Mouse (Mus musculus) CH12.LX (cell line): Measurements from ENCODE around the gene 4930402F06Rik. TPM values are rescaled to one million over a fixed set of nuclear protein-coding genes. Genes with fewer than 3 reads are reported as not detected.

Source experiments
- DNase-seq: peaks from one replicate; pipeline ENCODE4 v3.0.0-alpha.2; 2013; ENCODE audit errors: extremely low read depth
- H3K27ac ChIP-seq: 2 replicates; pipeline ENCODE4 v1.5.1; 2012; ENCODE audit warnings: low read depth, mild to moderate bottlenecking, control low read depth, moderate library complexity; ENCODE audit not compliant: insufficient read depth
- H3K27me3 ChIP-seq: replicated peaks from 2 replicates; pipeline ENCODE3; 2012; ENCODE audit warnings: inconsistent platforms
- H3K36me3 ChIP-seq, 2 experiments: replicated peaks in 1 of 2; 2 replicates each; pipeline versions ENCODE3 to v1.6.1; 2012; ENCODE audit warnings: inconsistent platforms in 1 of 2, low read length in 1 of 2, mild to moderate bottlenecking in 1 of 2, mixed read lengths in 1 of 2, moderate library complexity in 1 of 2; ENCODE audit not compliant: control insufficient read depth in 1 of 2, insufficient read depth in 1 of 2
- H3K4me1 ChIP-seq, 2 experiments: 2 replicates each; pipeline ENCODE4 v1.6.1; 2012; ENCODE audit warnings: inconsistent platforms in 1 of 2, moderate library complexity in 1 of 2; ENCODE audit not compliant: insufficient read depth in 2 of 2, control insufficient read depth in 1 of 2
- H3K4me2 ChIP-seq: 2 replicates; pipeline ENCODE4 v1.6.1; 2012; ENCODE audit warnings: low read depth, mild to moderate bottlenecking, control low read depth; ENCODE audit not compliant: poor library complexity, insufficient read depth, severe bottlenecking
- H3K4me3 ChIP-seq, 3 experiments: fragments of 150-350 bp in 1 of 3; sonication (generic) in 1 of 3; replicated peaks in 1 of 3; 2 replicates each; pipeline versions ENCODE3 to v1.5.1; 2011 to 2012; ENCODE audit warnings: low read depth in 2 of 3, low read length in 2 of 3, mild to moderate bottlenecking in 2 of 3, moderate library complexity in 2 of 3, control low read depth in 1 of 3, improper control_type of control experiment in 1 of 3, inconsistent platforms in 1 of 3, mixed read lengths in 1 of 3; ENCODE audit not compliant: poor library complexity in 1 of 3
- H3K79me2 ChIP-seq: replicated peaks from 2 replicates; pipeline ENCODE4 v1.6.1; 2012; ENCODE audit warnings: mild to moderate bottlenecking, moderate library complexity; ENCODE audit not compliant: control insufficient read depth, poor library complexity, insufficient read depth, severe bottlenecking; ENCODE audit errors: extremely low read depth
- H3K9ac ChIP-seq: 2 replicates; pipeline ENCODE4 v1.6.1; 2012; ENCODE audit warnings: low read depth, mild to moderate bottlenecking, control low read depth, moderate library complexity; ENCODE audit not compliant: insufficient read depth
- H3K9me3 ChIP-seq: replicated peaks from 2 replicates; pipeline ENCODE3; 2012; ENCODE audit warnings: low read length, inconsistent platforms, mixed read lengths
- BHLHE40 ChIP-seq: IDR thresholded peaks from 2 replicates; pipeline ENCODE4 v1.6.1; 2011; ENCODE audit warnings: mild to moderate bottlenecking, low read depth, low read length, improper control_type of control experiment
- CHD1 ChIP-seq: IDR thresholded peaks from 2 replicates; pipeline ENCODE4 v1.6.1; 2012; ENCODE audit warnings: low read depth, low read length, improper control_type of control experiment, inconsistent platforms
- CTCF ChIP-seq, 2 experiments: IDR thresholded peaks in 1 of 2; conservative IDR thresholded peaks in 1 of 2; 2 replicates each; pipeline ENCODE4 v1.5.1; 2011 to 2012; ENCODE audit warnings: low read depth in 2 of 2, low read length in 2 of 2, improper control_type of control experiment in 1 of 2, inconsistent platforms in 1 of 2, mild to moderate bottlenecking in 1 of 2, moderate library complexity in 1 of 2
- EP300 ChIP-seq: IDR thresholded peaks from 2 replicates; pipeline ENCODE4 v1.6.1; 2011; ENCODE audit warnings: low read length, improper control_type of control experiment
- KAT2A ChIP-seq: IDR thresholded peaks from 2 replicates; pipeline ENCODE4 v1.6.1; 2012; ENCODE audit warnings: low read length, improper control_type of control experiment, inconsistent platforms; ENCODE audit not compliant: insufficient replicate concordance
- MAFK ChIP-seq: IDR thresholded peaks from 2 replicates; pipeline ENCODE4 v1.6.1; 2011; ENCODE audit warnings: low read length, improper control_type of control experiment; ENCODE audit not compliant: insufficient replicate concordance
- MAZ ChIP-seq: IDR thresholded peaks from 2 replicates; pipeline ENCODE4 v1.6.1; 2012; ENCODE audit warnings: low read depth, mild to moderate bottlenecking, inconsistent platforms, low read length, improper control_type of control experiment, moderate library complexity
- MEF2A ChIP-seq: IDR thresholded peaks from 2 replicates; pipeline ENCODE4 v1.6.1; 2014; ENCODE audit warnings: low read depth, mild to moderate bottlenecking, inconsistent platforms, low read length, improper control_type of control experiment, borderline replicate concordance
- MYC ChIP-seq: IDR thresholded peaks from 2 replicates; pipeline ENCODE4 v1.6.1; 2011; ENCODE audit warnings: low read depth, mild to moderate bottlenecking, improper control_type of control experiment, low read length
- NELFE ChIP-seq: IDR thresholded peaks from 2 replicates; pipeline ENCODE4 v1.6.1; 2011; ENCODE audit warnings: low read depth, low read length, improper control_type of control experiment
- PAX5 ChIP-seq: IDR thresholded peaks from 2 replicates; pipeline ENCODE4 v1.6.1; 2012; ENCODE audit warnings: low read length, inconsistent platforms, mixed read lengths
- POLR2A ChIP-seq: IDR thresholded peaks from 2 replicates; pipeline ENCODE4 v1.6.1; 2011; ENCODE audit warnings: low read depth, mild to moderate bottlenecking, improper control_type of control experiment, low read length
- RAD21 ChIP-seq: IDR thresholded peaks from 2 replicates; pipeline ENCODE4 v1.6.1; 2011; ENCODE audit warnings: low read depth, mild to moderate bottlenecking, low read length, improper control_type of control experiment, moderate library complexity
- RCOR1 ChIP-seq: conservative IDR thresholded peaks from 2 replicates; pipeline ENCODE4 v1.6.1; 2012; ENCODE audit warnings: low read depth, mild to moderate bottlenecking, inconsistent platforms, low read length, improper control_type of control experiment
- SIN3A ChIP-seq: IDR thresholded peaks from 2 replicates; pipeline ENCODE4 v1.6.1; 2012; ENCODE audit warnings: low read length, improper control_type of control experiment, inconsistent platforms
- TBP ChIP-seq: conservative IDR thresholded peaks from 2 replicates; pipeline ENCODE4 v1.6.1; 2011; ENCODE audit warnings: low read depth, low read length, improper control_type of control experiment
- USF1 ChIP-seq: IDR thresholded peaks from 2 replicates; pipeline ENCODE4 v1.6.1; 2014; ENCODE audit warnings: low read depth, mild to moderate bottlenecking, inconsistent platforms, low read length, improper control_type of control experiment
- dilution Hi-C: fragments of 300-500 bp; cut with MboI; formaldehyde crosslinking; loops from 2 replicates; pipeline ENCODE4 v1.14.3; 2020; ENCODE audit warnings: low sequenced_read_pairs; ENCODE audit not compliant: extremely low pct_unique_long_range_greater_than_20kb, extremely low pct_ligation_motif_present
- in situ Hi-C: fragments of 300-500 bp; cut with MboI; formaldehyde crosslinking; loops from 3 replicates; pipeline ENCODE4 v1.14.3; 2019; ENCODE audit warnings: low sequenced_read_pairs, low pct_ligation_motif_present, low pct_unique_long_range_greater_than_20kb, mixed read lengths
- polyA plus RNA-seq: library from polyadenylated mRNA; unstranded; fragments of >175 nt; gene quantifications from 2 replicates; pipeline ENCODE4 v1.2.1, GENCODE M21; 2012; ENCODE audit warnings: low read depth; ENCODE audit not compliant: insufficient read length
- total RNA-seq, 2 experiments: library from RNA; depleted of rRNA; stranded (reverse); fragments of 300-350 nt in 1 of 2; fragments of >200 nt in 1 of 2; gene quantifications; 2 replicates each; pipeline ENCODE4 v1.2.3; 2012 to 2014

The 4930402F06Rik gene
- total and polyA plus RNA-seq, 3 experiments = not detected

GRCm38 (mm10) chr2:35342605-35343004 lies 54.4 kb downstream of the 4930402F06Rik start:
- Histone ChIP-seq H3K27me3 (no peaks in the 10 kb centered on the region), H3K79me2 (no peaks in the 10 kb centered on the region), H3K9me3 (no peaks in the 10 kb centered on the region), H3K36me3 (no peaks in the 10 kb centered on the region), H3K4me3 (no peak overlapping the region), H3K4me1 (peaks cover 3 to 13% of the 10 kb centered on the region in 2 experiments; a peak in 3 of 4 replicates), H3K9ac (no peak overlapping the region), H3K27ac (no peak overlapping the region), H3K4me2 (no peak overlapping the region)
- DNase-seq = no peak
- in situ Hi-C loops (no loop called here), dilution Hi-C loops (no loop called here)
- TF ChIP-seq MAZ = no peak
- no peak for TF ChIP-seq MAFK
- TF ChIP-seq SIN3A = no peak
- no peak for TF ChIP-seq RCOR1
- TF ChIP-seq CTCF (conservative IDR thresholded peaks at IDR 0.05 in 1 of 2, IDR thresholded peaks at IDR 0.05 in 1 of 2; ENCODE audit: low read depth in 2 of 2, low read length in 2 of 2) = no peak
- no peak for TF ChIP-seq PAX5

GRCm38 (mm10) chr2:35338707-35339106 lies 58.3 kb downstream of the 4930402F06Rik start:
- TF ChIP-seq USF1 (no peak), EP300 (no peak), BHLHE40 (no peak), CHD1 (no peak), MYC (no peak), CTCF (conservative IDR thresholded peaks at IDR 0.05 in 1 of 2, IDR thresholded peaks at IDR 0.05 in 1 of 2; ENCODE audit: low read depth in 2 of 2, low read length in 2 of 2) (no peak), RCOR1 (no peak), NELFE (no peak), POLR2A (no peak), RAD21 (no peak), MEF2A (no peak), TBP (no peak), KAT2A (no peak)
- Histone ChIP-seq H3K4me3 (no peak overlapping the region), H3K27me3 (peaks cover 12% of the 10 kb centered on the region), H3K4me1 (peaks cover 7 to 21% of the 10 kb centered on the region in 2 experiments), H3K4me2 (no peak overlapping the region), H3K36me3 (no peaks in the 10 kb centered on the region), H3K79me2 (no peaks in the 10 kb centered on the region), H3K9me3 (no peaks in the 10 kb centered on the region), H3K9ac (no peak overlapping the region), H3K27ac (no peak overlapping the region)
- in situ Hi-C loops (loop anchor here (5.0 kb wide), 1 partner anchor 41 kb away; no protein-coding TSS in a partner anchor), dilution Hi-C loops (no loop called here)
- no peak for DNase-seq
